Mouse (Mus musculus) brown adipose tissue, adult 24 weeks (tissue): ENCODE measurements around the gene Elovl6. TPM values are rescaled to one million over a fixed set of nuclear protein-coding genes. Genes with fewer than 3 reads are reported as not detected.
A peak's percentile ranks its signal among the peaks of the same experiment; 100 is the strongest.

ENCODE experiments used
- H3K27ac ChIP-seq: fragments of 200-500 bp; replicated peaks from 2 replicates; pipeline ENCODE4 v1.5.1; 2012; ENCODE audit warnings: low read depth, mild to moderate bottlenecking, low read length
- H3K4me1 ChIP-seq: fragments of 200-500 bp; 2 replicates; pipeline ENCODE4 v1.6.1; 2012; ENCODE audit warnings: low read length, mixed read lengths; ENCODE audit not compliant: control insufficient read depth, insufficient read depth, insufficient read length
- H3K4me3 ChIP-seq: fragments of 200-500 bp; 2 replicates; pipeline ENCODE4 v1.5.1; 2012; ENCODE audit warnings: low read depth, mild to moderate bottlenecking, low read length, moderate library complexity; ENCODE audit not compliant: insufficient read depth
- polyA plus RNA-seq: library from polyadenylated mRNA; stranded (reverse); fragments of >200 nt; gene quantifications from 2 replicates; pipeline ENCODE4 v1.2.4, GENCODE M21; 2012; ENCODE audit not compliant: missing spikeins, insufficient read depth, insufficient read length

Elovl6 gene
- polyA plus RNA-seq, 1 experiment: 735 TPM

DNA sequence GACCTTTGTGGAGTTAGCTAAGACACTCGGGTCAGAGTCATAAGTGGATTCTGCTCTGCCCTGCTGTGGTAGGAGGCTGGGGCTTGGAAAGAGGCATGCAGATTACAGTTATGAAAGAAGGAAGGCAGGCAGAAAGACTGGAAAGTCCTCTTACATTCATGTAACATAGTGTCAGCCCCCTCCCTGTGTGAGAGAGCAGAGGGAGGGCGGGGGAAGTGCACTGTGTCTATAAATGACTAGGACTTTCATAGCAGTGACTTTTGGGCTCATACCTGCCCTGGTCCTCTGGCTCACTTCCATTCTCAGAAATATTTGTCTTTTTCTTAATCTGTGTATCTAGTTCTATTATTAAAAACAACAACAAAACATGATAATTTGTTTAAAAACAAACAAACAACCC lies 33.9 kb downstream of the Elovl6 start:
- peak overlapping the region; percentile 36; the same call in 1 of the 2 replicates for H3K27ac ChIP-seq
- 0 out of 2 replicates have a peak, but pooled peaks cover 3% of the 10 kb centered on the region for H3K4me1 ChIP-seq
- H3K4me3 ChIP-seq: no peak overlapping the region

DNA sequence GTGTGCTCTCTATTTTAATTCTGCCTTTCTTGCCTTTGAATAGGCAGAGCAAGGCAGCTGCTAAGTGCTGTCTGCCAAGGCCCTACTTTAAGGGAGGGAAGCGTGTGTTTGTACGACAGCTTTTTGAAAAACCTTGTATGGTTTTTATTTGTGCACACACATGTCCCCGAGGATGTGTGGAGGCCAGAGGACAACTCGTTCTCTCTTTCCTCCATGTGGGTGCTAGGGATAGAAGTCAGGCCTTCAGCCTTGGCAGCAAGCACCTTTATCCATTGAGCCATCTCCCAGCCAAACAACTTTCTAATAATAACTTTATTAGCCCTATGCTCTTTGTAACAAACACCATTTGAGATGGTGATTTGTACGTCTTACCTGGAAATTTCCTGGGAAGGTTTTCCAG lies 34.7 kb downstream of the Elovl6 start:
- Histone ChIP-seq H3K27ac (peak overlapping the region; percentile 25), H3K4me1 (0 out of 2 replicates have a peak, but pooled peaks cover 3% of the 10 kb centered on the region), H3K4me3 (no peak overlapping the region)

DNA sequence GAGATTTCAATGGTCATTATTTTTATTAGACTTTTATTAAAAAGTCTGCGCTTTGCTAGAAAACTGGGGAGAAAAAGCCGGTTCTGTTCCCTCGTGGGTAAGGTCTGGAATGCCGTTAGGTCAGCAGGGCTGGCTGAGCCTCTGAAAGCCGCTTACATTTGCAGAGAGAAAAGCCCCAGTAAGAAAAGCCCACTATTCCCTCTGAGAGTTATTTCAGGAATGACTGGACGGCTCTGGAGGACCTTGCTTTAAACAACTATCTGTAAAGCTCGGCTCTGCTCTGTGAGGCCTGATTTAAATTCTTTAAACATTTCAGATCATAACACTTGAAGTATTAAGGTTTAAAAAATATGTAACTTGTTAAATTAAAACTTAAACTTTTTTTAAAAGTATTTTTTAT lies 36.4 kb downstream of the Elovl6 start:
- Histone ChIP-seq H3K4me1 (peaks cover 4% of the 10 kb centered on the region; the same call in 1 of the 2 replicates), H3K4me3 (no peak overlapping the region), H3K27ac (no peak overlapping the region)

DNA sequence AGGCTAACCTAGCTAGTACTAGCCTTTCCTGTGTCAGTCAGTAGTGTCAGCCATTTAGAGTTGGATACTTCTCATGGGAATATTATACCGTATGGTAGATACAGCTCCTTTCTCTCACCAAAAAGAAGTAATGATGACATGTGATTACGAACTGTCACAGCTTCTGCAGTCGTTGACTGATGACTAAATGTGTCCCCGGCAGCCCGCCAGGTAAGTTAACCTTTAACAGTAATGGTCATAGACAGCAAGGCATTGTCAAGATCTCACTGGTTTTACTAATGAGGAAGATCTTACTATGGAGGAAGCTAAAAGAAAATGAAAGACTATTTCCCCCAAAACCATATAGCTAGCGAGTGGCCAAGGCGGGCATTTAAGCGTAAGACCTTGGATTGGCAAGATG lies 38.8 kb downstream of the Elovl6 start:
- peaks cover 6% of the 10 kb centered on the region; the same call in 1 of the 2 replicates for H3K4me1 ChIP-seq
- no peak overlapping the region for H3K27ac ChIP-seq
- H3K4me3 ChIP-seq: no peak overlapping the region

DNA sequence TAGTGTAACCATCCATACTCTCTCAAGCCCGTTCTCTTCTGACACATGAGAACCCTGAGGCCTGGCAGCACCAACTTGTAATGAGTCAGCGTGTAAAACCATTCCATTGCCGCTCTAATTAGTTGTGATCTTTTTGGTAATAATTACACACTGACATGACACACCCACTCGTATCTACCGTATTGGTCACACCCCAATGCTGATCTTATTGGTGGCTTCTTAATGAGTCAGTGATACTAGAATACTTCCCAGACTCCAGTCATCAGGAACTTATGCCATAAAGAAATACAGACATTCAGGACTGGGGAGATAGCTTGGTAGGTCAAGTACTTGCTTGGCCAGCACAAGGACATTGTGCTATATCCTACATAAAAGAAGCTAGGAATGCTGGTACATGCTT lies 39.5 kb downstream of the Elovl6 start:
- H3K4me1 ChIP-seq: peaks cover 6% of the 10 kb centered on the region; the same call in 1 of the 2 replicates
- H3K27ac ChIP-seq: no peak overlapping the region
- H3K4me3 ChIP-seq: no peak overlapping the region

DNA sequence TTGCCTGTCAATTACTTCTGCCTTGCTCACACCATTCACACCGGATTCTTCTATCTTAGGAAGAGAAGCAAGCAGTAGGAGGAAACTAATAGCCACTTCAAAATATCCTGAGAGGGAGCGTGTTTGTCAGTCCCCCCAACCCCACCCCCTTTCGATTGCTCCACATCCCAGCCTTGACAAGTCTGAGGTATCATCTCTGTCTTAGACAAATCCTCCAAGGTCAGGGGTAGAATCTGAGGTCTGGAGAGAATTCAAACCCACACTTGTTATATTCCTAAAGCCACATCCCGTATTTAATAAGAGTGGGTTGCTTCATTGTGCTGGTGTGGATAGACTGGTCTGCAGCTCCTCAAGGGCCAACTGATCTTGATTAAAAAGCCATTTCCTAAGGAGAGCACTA lies 40.8 kb downstream of the Elovl6 start:
- peaks cover 3% of the 10 kb centered on the region; the same call in 1 of the 2 replicates for H3K4me1 ChIP-seq
- H3K4me3 ChIP-seq: no peak overlapping the region
- H3K27ac ChIP-seq: no peak overlapping the region

DNA sequence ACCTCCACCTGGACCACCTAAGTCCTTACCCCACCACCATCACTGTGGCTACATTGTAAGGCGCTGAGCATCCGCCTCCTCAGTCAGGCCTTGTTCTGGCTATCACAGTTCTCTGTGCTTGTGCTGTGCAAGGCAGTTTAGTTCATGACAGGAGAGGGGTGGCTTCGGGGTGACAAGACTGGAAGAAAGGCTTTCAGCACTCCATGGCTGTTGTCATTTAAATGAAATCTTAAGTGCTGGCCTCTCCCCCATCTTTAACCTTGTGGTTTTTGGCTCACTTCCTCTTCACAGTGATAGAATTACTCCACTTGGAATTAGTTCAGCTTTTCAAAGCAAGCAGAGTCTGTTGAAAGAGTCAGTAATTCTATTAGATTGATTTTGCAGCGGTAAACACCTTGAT lies 41.5 kb downstream of the Elovl6 start:
- Histone ChIP-seq H3K4me1 (peaks cover 3% of the 10 kb centered on the region; the same call in 1 of the 2 replicates), H3K4me3 (no peak overlapping the region), H3K27ac (no peak overlapping the region)

DNA sequence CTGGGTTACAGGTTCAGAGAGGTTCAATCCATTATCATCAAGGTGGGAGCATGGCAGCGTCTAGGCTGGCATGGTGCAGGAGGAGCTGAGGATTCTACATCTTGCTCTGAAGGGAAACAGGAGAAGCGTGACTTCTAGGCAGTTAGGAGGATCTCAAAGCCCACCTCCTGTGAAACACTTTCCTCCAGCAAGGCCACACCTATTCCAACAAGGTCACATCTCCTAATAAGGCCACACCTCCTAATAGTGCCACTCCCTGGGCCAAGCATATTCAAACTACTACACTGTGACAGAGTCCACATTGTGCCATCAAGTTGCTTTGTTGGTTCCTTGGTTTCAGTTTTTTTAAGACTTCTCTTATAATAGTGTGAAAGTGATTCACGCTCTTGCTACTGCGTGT lies 42.9 kb downstream of the Elovl6 start:
- H3K27ac ChIP-seq: no peak overlapping the region
- no peak overlapping the region for H3K4me3 ChIP-seq
- H3K4me1 ChIP-seq: peaks cover 7% of the 10 kb centered on the region; the same call in 1 of the 2 replicates

DNA sequence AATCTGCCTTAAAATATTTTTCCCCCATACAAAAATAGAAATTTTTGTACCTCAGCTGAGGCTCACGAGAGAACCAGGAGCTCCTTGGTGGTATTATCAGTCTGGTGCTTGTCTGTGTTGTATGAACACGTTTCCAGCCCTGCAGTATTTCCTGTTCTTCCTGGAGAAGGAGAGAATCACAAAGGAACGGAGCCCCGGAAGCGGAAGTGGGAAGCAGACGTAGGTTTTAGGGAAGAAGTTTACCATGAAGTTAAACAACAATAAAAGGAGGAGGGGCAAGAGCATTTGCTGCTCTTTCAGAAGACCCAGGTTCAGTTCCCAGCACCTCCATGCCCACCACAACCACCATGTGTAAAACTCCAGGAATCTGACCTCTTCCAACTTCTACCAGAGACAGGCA lies 44.4 kb downstream of the Elovl6 start:
- Histone ChIP-seq H3K4me3 (no peak overlapping the region), H3K4me1 (peaks cover 9% of the 10 kb centered on the region), H3K27ac (no peak overlapping the region)

DNA sequence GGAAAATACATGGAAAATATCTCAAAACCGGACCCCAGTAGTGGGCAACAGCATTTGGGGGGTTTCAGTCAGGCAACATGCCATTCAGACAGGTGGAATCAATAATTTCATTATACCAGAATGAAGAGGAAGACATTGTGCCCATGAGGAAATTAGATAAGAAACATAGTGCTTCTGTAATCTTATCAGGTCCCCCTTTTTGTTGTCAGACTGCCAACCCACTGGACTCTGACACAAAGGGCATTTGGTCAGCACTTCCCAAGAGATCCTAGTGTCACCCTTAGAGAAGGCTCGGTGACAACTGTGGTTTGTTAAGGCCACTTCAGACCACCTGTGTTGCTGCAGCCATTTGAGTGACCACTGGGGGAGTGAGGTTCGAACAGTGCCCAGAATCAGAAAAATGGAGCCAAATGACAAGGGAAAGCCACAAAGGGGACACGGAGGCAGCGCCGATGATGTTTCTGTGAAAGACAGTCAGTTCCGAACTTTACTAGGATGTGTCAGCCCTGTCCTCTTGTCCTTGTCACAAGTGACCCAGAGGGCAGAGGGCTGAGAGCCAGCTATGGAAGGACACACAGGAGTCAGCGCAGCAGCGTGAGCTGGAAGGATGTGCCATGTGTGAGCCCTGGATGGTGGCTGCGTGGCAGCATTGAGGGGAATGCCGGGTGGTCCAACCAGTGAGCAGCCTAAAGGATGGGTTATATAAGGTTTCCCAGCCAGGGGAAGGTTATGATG lies 46.8 kb downstream of the Elovl6 start:
- peaks cover 9% of the 10 kb centered on the region for H3K4me1 ChIP-seq
- no peak overlapping the region for H3K4me3 ChIP-seq
- H3K27ac ChIP-seq: 0 out of 2 replicates have a peak overlapping the region, but pooled peaks have one; percentile 10

DNA sequence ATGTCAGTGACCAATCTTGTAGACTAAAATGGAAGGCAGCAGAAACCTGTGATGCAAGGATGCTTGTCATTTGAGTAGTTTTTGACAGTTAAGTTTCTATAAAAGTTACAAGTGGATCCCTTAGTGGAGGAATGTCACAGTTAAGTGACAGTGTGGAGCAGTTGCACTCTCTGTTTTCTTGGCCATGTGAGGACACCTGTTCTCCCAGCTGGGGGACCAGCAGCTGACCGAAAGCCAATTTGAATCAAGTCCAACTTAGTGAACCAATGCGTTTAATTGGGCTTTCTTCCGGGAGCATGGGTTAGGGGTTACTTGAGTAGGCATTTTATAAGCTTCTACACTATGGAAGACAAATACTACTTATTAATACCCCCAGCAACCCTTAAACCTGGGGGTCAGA lies 48.9 kb downstream of the Elovl6 start:
- Histone ChIP-seq H3K4me1 (peaks cover 11% of the 10 kb centered on the region), H3K27ac (peak overlapping the region; percentile 88), H3K4me3 (no peak overlapping the region)

DNA sequence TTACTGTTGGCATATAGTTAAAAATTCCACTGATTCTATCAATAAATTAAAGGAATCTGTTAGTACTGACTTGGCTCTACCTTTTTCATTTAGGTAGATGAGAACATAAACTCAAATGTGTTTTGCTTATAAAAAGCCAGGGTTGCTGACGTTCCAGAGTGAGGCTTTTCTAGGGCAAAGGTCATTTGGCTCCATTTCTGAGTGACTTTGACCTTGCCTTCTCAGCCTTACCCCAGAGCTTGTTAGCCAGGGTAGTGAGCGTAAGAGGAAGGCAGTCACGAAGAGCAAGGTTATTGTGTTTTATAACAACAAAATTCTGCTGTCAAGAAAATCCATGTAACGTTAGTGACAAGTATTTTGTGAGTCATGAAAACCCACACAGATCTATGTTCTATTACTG lies 50.3 kb downstream of the Elovl6 start:
- Histone ChIP-seq H3K4me1 (peaks cover 11% of the 10 kb centered on the region), H3K27ac (peak overlapping the region; percentile 99), H3K4me3 (no peak overlapping the region)

DNA sequence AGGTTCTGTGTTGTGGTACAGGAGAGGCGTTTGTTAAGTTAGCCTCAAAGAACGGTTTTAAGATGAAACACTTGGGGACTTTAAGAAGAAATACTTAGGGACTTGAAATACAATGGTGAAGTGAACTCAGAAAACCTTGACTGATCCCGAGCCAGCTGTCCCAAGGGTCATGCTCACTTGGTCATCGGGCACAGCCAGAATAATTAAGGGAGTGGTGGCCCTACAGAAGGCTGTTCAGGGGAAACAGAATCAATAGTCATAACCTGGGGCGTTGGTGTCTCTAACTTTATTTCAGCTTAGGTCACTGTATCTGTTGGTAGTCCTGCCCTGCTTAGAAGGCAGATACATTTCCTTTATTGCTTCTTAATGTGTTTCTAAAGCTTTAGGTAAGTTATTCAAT lies 51.1 kb downstream of the Elovl6 start:
- H3K4me3 ChIP-seq: no peak overlapping the region
- peaks cover 11% of the 10 kb centered on the region for H3K4me1 ChIP-seq
- peak overlapping the region; percentile 99 for H3K27ac ChIP-seq

DNA sequence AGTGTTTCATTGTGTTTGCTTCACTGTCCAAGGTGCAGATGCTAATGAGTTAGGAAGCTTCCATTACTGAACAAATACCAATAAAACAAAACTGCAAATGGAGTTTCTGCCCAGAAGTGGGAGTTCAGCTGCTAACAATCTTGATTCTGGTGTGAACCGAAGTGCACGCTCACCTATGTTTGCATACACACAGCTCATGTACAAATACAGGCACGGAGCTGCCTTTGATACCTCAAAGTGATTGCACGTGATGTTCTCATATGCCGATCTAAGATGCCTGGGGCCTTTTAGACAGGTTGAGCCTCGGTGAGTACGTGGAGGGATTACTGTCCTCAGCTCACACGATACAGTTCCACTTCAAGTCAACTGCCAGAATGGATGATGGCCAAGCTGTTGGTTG lies 55.8 kb downstream of the Elovl6 start:
- H3K4me3 ChIP-seq: no peak overlapping the region
- H3K4me1 ChIP-seq: peaks cover 6% of the 10 kb centered on the region
- H3K27ac ChIP-seq: 0 out of 2 replicates have a peak overlapping the region, but pooled peaks have one; percentile 1

DNA sequence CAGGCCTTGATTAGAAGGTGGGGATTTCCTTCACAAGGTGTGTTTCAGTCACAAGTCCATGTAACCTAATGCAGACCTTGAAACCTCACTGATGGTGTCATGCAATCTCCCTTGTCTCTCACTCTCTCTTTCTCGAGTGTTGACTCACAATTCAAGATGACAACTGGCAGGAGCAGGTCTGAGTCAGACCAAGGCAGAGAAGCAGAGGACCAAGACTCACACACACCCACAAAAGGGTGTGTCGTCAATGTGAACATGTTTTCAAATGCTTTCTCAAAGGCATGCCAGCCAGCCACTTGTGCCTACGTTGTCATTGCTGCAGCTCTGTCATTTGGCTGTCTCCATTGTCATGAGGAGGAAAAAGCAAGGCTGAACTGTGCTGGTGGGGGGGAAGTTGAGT lies 56.6 kb downstream of the Elovl6 start:
- peak overlapping the region; percentile 48 for H3K27ac ChIP-seq
- H3K4me3 ChIP-seq: no peak overlapping the region
- peaks cover 8% of the 10 kb centered on the region for H3K4me1 ChIP-seq

DNA sequence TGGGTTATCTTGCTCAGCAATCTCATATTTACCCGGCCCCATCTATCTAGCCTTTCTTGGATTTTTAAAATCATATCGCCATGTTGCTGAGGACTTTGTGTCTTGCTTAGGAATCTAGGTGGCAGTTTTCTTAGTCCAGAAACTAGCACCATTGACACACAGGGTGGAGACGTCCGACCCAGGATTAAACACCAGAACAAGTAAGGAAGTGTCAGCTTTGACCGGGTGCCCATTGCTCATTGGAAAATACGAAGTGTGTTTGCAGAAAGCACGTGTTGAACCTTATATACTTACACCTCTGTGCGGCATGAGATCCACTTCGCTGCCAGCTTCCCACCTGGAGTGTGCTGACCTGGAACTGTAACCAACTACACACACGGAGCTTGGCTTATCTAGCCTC lies 57.5 kb downstream of the Elovl6 start:
- Histone ChIP-seq H3K4me1 (peaks cover 6% of the 10 kb centered on the region), H3K4me3 (no peak overlapping the region), H3K27ac (no peak overlapping the region; the same call in 1 of the 2 replicates)
